Mouse (Mus musculus): ENCODE measurements at regions not wholly inside any gene's neighbourhood (a gene's known extent, or its start where the extent isn't known, plus 50 kb on each side); places are given as distances from the start of the nearest gene placed in this dataset.

DNA sequence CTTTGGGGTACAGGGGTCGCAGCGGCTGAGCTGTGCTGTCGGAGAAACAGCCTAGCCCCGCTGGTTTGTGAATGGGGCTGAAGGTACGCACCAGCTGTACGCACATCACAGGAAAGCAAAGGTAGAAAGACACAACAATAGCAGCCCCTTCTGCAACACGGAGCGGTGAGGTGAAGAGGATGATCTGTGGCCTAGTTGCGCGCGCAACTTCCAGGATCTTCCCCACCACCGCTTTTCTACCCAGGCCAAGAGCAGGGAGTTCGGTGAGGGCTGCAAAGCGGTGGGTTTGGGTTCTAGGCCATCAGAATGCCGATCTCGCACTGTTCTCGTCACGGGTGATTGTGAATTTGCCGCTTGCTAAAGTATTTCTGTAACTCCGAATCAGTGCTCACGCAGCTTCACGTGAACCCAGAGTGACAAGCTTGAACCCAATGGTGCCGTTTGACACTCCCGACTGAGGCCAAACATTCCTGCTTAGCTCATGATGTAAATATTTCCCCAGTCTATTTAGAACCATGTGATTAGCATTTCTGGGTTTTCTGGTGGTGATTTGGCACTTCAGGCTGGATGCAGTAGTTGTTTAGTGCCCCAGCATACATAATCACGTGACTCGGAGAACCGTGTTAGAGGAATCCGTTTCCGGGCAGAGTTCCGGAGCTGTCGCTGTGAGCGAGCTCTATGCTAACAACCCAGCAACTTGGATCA lies 54.7 kb downstream of the Cryaa start:
- no peak for TF ChIP-seq POLR2A (IDR thresholded peaks at IDR 0.05; ENCODE audit: extremely low read depth, insufficient read depth, low read length)
- no peak for TF ChIP-seq CTCF (IDR thresholded peaks at IDR 0.05; ENCODE audit: extremely low read depth, insufficient read depth, low read length)
- Histone ChIP-seq H3K27ac (ENCODE audit: insufficient read depth, low read length) (no peak overlapping the region), H3K4me3 (ENCODE audit: insufficient read depth, low read length) (no peak overlapping the region), H3K4me1 (ENCODE audit: control insufficient read depth, insufficient read depth, low read length) (no peaks in the 10 kb centered on the region)

DNA sequence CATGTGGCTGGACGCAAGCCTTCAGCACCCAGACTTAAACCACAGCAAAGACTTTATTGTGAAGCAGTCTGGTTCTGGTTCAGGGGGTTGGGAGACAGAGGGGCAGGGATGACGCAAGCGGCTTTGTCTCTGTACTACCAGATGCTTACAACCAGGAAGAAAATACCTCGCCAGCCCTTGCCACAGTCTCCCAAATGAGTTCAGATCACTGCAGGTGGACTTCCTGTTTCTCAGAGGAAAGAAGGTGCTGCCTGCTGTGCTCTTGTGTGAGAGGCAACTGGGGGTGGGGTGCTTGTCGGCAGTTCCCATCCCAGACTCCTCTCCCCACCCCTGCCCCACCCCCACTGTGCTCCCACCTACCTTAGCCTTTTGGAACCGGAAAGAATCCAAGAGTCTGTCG lies 56.9 kb downstream of the Cryaa start:
- no peaks in the 10 kb centered on the region for H3K4me1 ChIP-seq (ENCODE audit: control insufficient read depth, insufficient read depth, low read length)

DNA sequence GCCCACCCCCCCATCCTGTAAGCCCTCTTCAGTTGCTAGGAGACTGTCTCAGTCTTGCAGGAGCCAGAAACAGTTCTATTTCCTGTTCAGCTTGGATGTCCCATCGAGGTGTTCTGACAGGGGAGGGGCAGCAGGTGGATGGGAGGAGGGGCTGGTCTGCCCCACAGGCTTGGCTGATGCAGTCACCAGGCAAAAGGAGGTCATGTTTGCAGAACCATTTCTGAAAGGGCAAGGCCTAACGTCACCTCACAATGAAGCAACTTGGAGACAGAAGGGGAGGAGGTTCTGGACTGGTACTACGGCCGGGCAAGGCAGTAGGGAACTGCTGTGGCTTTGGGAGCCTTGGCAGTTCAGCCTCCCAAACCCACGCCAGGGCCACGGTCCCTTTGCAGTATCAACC lies 59.1 kb downstream of the Cryaa start:
- Histone ChIP-seq H3K27ac (ENCODE audit: insufficient read depth, low read length) (no peak overlapping the region), H3K4me1 (ENCODE audit: control insufficient read depth, insufficient read depth, low read length) (no peaks in the 10 kb centered on the region), H3K4me3 (ENCODE audit: insufficient read depth, low read length) (no peak overlapping the region)
- TF ChIP-seq CTCF (IDR thresholded peaks at IDR 0.05; ENCODE audit: extremely low read depth, insufficient read depth, low read length) (no peak), POLR2A (IDR thresholded peaks at IDR 0.05; ENCODE audit: extremely low read depth, insufficient read depth, low read length) (no peak)

More for the DNA sequence above, 56.9 kb downstream of the Cryaa start:
- TF ChIP-seq CTCF (IDR thresholded peaks at IDR 0.05; ENCODE audit: extremely low read depth, insufficient read depth, low read length) (no peak), POLR2A (IDR thresholded peaks at IDR 0.05; ENCODE audit: extremely low read depth, insufficient read depth, low read length) (no peak)
- H3K4me3 ChIP-seq (ENCODE audit: insufficient read depth, low read length) = no peak overlapping the region
- H3K27ac ChIP-seq (ENCODE audit: insufficient read depth, low read length) = no peak overlapping the region

DNA sequence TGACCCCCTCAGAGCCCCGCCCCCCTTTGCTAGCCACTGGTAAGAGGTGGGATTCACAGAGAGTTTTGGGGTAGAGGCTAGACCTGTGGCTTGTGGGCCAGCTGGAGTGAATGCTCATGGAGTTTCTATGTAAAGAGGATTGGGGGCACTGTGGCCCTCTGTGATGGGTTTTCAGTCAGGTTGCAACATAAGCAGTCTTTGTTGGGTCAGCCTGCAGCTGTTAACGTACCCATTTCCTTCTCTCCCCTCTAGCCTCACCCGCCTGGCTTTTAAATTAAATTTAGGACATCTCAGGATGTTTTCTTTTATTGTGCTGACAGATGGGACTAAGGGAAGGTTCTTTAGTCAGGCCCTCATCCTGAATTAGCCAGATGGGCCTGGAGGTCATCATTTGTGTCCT lies 60.6 kb downstream of the Cryaa start:
- H3K4me1 ChIP-seq (ENCODE audit: control insufficient read depth, insufficient read depth, low read length) = no peaks in the 10 kb centered on the region
- H3K27ac ChIP-seq (ENCODE audit: insufficient read depth, low read length) = no peak overlapping the region
- no peak overlapping the region for H3K4me3 ChIP-seq (ENCODE audit: insufficient read depth, low read length)
- no peak for TF ChIP-seq POLR2A (IDR thresholded peaks at IDR 0.05; ENCODE audit: extremely low read depth, insufficient read depth, low read length)
- TF ChIP-seq CTCF (IDR thresholded peaks at IDR 0.05; ENCODE audit: extremely low read depth, insufficient read depth, low read length) = no peak

DNA sequence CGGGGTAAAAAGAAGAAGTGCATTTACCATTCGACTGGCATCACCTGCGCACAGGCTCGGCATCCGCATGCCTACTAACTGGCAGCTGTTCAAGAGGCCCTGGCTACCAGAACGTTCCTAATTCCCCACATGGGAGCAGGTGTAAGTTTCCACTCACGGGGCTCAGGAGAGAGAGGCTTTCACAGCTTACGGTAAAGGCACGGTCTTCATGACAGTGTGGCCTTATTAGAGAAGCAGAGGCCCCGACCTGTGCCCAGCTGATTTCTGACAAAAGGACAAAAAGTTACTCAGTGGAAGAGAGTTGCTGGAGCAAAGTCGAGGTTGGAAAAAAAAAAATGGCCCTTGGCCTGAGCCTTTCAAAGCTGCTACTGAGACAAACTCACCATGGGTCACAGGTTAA lies 62.0 kb downstream of the Cryaa start:
- Histone ChIP-seq H3K4me3 (ENCODE audit: insufficient read depth, low read length) (no peak overlapping the region), H3K27ac (ENCODE audit: insufficient read depth, low read length) (no peak overlapping the region), H3K4me1 (ENCODE audit: control insufficient read depth, insufficient read depth, low read length) (no peaks in the 10 kb centered on the region)
- no peak for TF ChIP-seq POLR2A (IDR thresholded peaks at IDR 0.05; ENCODE audit: extremely low read depth, insufficient read depth, low read length)
- TF ChIP-seq CTCF (IDR thresholded peaks at IDR 0.05; ENCODE audit: extremely low read depth, insufficient read depth, low read length) = no peak

DNA sequence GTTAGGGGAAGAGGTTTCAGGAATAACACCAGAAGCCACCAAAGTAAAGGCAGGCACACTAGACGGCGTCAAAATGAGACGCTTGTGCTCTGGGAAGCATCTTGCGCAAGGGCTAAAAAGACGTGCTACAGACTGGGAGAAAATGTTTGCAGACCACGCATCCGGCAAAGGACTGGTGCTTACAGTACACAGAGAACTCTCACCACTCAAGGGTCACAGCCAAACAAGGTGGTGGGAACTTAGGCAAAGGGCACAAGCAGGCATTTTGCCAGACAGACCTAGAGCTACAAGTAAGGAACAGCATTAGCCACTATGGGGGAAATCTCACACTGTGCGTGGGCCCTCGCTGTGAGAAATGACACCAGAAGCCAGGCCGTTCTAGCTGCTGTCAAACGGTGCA lies 62.5 kb downstream of the Cryaa start:
- H3K4me3 ChIP-seq (ENCODE audit: insufficient read depth, low read length) = no peak overlapping the region
- no peak overlapping the region for H3K27ac ChIP-seq (ENCODE audit: insufficient read depth, low read length)
- no peaks in the 10 kb centered on the region for H3K4me1 ChIP-seq (ENCODE audit: control insufficient read depth, insufficient read depth, low read length)

DNA sequence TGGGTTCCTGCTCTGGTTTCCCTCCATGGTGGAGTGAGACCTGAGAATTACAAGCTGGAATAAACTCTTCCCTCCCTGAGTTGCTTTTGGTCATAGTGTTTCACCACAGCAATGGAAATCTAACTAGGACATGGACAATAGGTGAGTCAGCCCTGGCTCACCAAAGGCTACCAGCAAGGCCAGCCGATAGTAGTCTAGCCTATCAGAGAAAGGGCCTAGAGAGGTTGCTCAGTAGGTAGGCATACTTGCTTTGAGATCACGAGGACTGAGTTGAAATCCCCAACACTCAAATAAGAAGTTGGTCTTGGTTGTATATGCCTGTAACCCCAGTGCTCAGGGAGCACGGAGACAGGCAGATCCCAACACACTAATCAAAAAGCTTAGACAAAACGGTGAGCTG lies 66.0 kb downstream of the Cryaa start:
- H3K27ac ChIP-seq (ENCODE audit: insufficient read depth, low read length) = no peak overlapping the region
- TF ChIP-seq CTCF (IDR thresholded peaks at IDR 0.05; ENCODE audit: extremely low read depth, insufficient read depth, low read length) (no peak), POLR2A (IDR thresholded peaks at IDR 0.05; ENCODE audit: extremely low read depth, insufficient read depth, low read length) (no peak)
- H3K4me3 ChIP-seq (ENCODE audit: insufficient read depth, low read length) = no peak overlapping the region
- H3K4me1 ChIP-seq (ENCODE audit: control insufficient read depth, insufficient read depth, low read length) = 0 out of 2 replicates have a peak, but pooled peaks cover 3% of the 10 kb centered on the region

More for the DNA sequence above, 62.5 kb downstream of the Cryaa start:
- TF ChIP-seq CTCF (IDR thresholded peaks at IDR 0.05; ENCODE audit: extremely low read depth, insufficient read depth, low read length) (no peak), POLR2A (IDR thresholded peaks at IDR 0.05; ENCODE audit: extremely low read depth, insufficient read depth, low read length) (no peak)

DNA sequence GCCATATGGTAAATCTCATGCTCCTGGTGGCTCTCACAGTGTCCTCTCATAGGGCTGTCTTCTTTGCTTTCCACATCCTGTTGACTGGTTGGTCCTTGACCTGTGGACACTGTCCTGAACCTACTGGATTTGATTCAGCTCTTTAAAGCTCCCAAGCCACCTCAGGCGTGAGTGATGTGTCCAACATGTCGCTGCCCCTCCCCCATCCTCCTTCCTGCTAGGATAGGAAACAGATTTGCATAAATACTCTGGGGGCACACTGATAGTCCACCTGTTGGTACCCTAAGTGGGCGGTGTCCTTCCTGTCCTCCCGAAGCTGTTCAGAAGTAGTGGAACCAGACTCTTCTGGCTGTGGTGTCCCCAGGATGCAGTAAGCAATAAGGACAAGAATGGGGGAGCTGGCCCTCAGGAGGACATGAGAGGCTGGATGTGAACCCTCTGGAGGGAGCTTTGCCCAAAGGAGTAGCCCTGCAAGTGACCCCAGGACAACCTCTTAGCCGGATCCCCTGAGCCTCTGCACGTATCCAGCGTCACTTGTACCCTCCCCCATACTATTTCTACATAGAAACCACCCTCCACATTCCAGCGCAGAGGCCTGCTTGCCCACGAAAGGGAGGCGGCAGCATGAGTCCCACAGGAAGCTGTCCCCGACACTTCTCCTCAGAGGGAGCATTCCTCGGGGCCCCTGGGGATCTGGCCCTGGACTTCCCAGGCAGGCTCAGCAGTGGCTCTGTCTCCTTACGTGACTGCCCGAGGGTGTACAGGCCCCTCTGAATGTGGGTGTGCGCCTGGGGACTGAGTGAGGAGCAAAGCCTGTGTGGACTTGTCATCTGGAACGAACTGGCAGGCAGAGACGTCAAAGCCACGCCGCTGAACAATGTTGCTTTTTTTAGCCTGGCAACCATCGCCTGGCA lies 68.8 kb downstream of the Cryaa start:
- no peak for TF ChIP-seq CTCF (IDR thresholded peaks at IDR 0.05; ENCODE audit: extremely low read depth, insufficient read depth, low read length)
- no peak for TF ChIP-seq POLR2A (IDR thresholded peaks at IDR 0.05; ENCODE audit: extremely low read depth, insufficient read depth, low read length)
- Histone ChIP-seq H3K27ac (ENCODE audit: insufficient read depth, low read length) (no peak overlapping the region), H3K4me1 (ENCODE audit: control insufficient read depth, insufficient read depth, low read length) (0 out of 2 replicates have a peak, but pooled peaks cover 3% of the 10 kb centered on the region), H3K4me3 (ENCODE audit: insufficient read depth, low read length) (no peak overlapping the region)

DNA sequence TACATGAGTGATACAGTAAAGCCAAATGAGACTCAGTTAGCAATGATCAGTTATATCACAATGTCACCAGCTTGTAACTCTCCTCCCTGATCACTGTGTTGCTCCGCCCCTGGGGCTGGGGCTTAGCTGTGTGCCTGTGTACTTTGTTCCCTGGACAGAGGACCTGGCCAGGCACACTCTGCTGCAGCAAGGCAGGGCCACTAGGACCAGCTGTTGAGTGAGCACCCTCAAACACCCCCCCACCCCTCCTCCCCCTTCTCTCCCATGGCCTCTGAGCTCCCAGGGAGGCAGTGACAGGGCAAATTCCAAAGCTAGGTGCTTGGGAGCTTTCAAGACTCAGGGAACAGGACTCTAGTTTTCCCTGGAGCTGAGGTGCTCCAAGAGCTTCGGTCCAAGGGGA lies 70.0 kb downstream of the Cryaa start:
- Histone ChIP-seq H3K27ac (ENCODE audit: insufficient read depth, low read length) (no peak overlapping the region), H3K4me1 (ENCODE audit: control insufficient read depth, insufficient read depth, low read length) (0 out of 2 replicates have a peak, but pooled peaks cover 3% of the 10 kb centered on the region), H3K4me3 (ENCODE audit: insufficient read depth, low read length) (no peak overlapping the region)
- TF ChIP-seq POLR2A (IDR thresholded peaks at IDR 0.05; ENCODE audit: extremely low read depth, insufficient read depth, low read length) (no peak), CTCF (IDR thresholded peaks at IDR 0.05; ENCODE audit: extremely low read depth, insufficient read depth, low read length) (no peak)
